Mouse (Mus musculus) T-cell, adult 2 months (primary cell): ENCODE measurements around the gene Parp8.

Experiments
- DNase-seq: peaks from one replicate; pipeline ENCODE4 v3.0.0; 2022; ENCODE audit warnings: low spot score

Gene Parp8

GRCm38 (mm10) chr13:117025226-117026067, at the start of gene Parp8:
Parp8 (minus strand) TSS chr13:117025537.
- DNase-seq = peak; percentile 52

- DNase-seq = no peak
These were observed 37.4 kb upstream of the Parp8 start for GRCm38 (mm10) chr13:117062628-117063315.

GRCm38 (mm10) chr13:117056466-117056865, 31.1 kb upstream of the Parp8 start:
- no peak for DNase-seq

- DNase-seq = peak; percentile 51
These were observed 29.6 kb upstream of the Parp8 start for GRCm38 (mm10) chr13:117054811-117055496.

- DNase-seq = no peak
These were observed 27.4 kb upstream of the Parp8 start for GRCm38 (mm10) chr13:117052748-117053147.

GRCm38 (mm10) chr13:117048541-117048971, 23.2 kb upstream of the Parp8 start:
- peak; percentile 70 for DNase-seq

- DNase-seq = no peak
These were observed 18.2 kb upstream of the Parp8 start for GRCm38 (mm10) chr13:117043567-117043966.

- no peak for DNase-seq
These were observed 15.7 kb upstream of the Parp8 start for GRCm38 (mm10) chr13:117041021-117041420.

GRCm38 (mm10) chr13:117036277-117036676, 10.9 kb upstream of the Parp8 start:
- DNase-seq = no peak

GRCm38 (mm10) chr13:117035121-117035520, 9.8 kb upstream of the Parp8 start:
- no peak for DNase-seq

GRCm38 (mm10) chr13:117034676-117035075, 9.3 kb upstream of the Parp8 start:
- no peak for DNase-seq

- DNase-seq = peak; percentile 42
These were observed 8.5 kb upstream of the Parp8 start for GRCm38 (mm10) chr13:117033676-117034308.

GRCm38 (mm10) chr13:117032402-117032801, 7.1 kb upstream of the Parp8 start:
- no peak for DNase-seq

- no peak for DNase-seq
These were observed 6.2 kb upstream of the Parp8 start for GRCm38 (mm10) chr13:117031546-117031945.

- no peak for DNase-seq
These were observed 2.9 kb upstream of the Parp8 start for GRCm38 (mm10) chr13:117028221-117028620.

GRCm38 (mm10) chr13:117027336-117027735, 2.0 kb upstream of the Parp8 start:
- no peak for DNase-seq

- no peak for DNase-seq
These were observed 991 bp upstream of the Parp8 start for GRCm38 (mm10) chr13:117026276-117026780.

- DNase-seq = peak; percentile 24
These were observed 466 bp downstream of the Parp8 start for GRCm38 (mm10) chr13:117024916-117025225.

- peak; percentile 90 for DNase-seq
These were observed 1.0 kb downstream of the Parp8 start for GRCm38 (mm10) chr13:117024127-117024915.

GRCm38 (mm10) chr13:117023346-117024050, 1.8 kb downstream of the Parp8 start:
- peak; percentile 32 for DNase-seq

- no peak for DNase-seq
These were observed 4.7 kb downstream of the Parp8 start for GRCm38 (mm10) chr13:117020631-117021030.
